Mouse (Mus musculus) cerebellum, adult 2 months (tissue): Measurements from ENCODE around the gene Syk. TPM values are rescaled to one million over a fixed set of nuclear protein-coding genes. Genes with fewer than 3 reads are reported as not detected.

Experiments
- DNase-seq, 2 experiments: peaks; one replicate each; pipeline ENCODE4 v3.0.0; 2021
- H3K27ac ChIP-seq: fragments of 200-500 bp; 2 replicates; pipeline ENCODE4 v1.5.1; 2012; ENCODE audit warnings: low read length, control low read depth, inconsistent platforms; ENCODE audit not compliant: insufficient read depth
- H3K27me3 ChIP-seq: fragments of 200-500 bp; 2 replicates; pipeline ENCODE4 v1.6.1; 2012; ENCODE audit warnings: inconsistent platforms, mild to moderate bottlenecking, low read length, moderate library complexity; ENCODE audit not compliant: control insufficient read depth, insufficient read depth
- H3K4me1 ChIP-seq: fragments of 200-500 bp; 2 replicates; pipeline ENCODE4 v1.6.1; 2011; ENCODE audit warnings: low read length; ENCODE audit not compliant: control insufficient read depth, insufficient read depth
- H3K4me3 ChIP-seq: fragments of 200-500 bp; replicated peaks from 2 replicates; pipeline ENCODE3; 2011; ENCODE audit warnings: mild to moderate bottlenecking, low read depth, low read length, control low read depth; ENCODE audit not compliant: insufficient read depth
- CTCF ChIP-seq: fragments of 200-500 bp; IDR thresholded peaks from 2 replicates; pipeline ENCODE4 v1.5.1; 2011; ENCODE audit warnings: low read depth, mild to moderate bottlenecking, control low read depth, low read length, moderate library complexity, borderline replicate concordance; ENCODE audit not compliant: insufficient read depth
- POLR2A ChIP-seq: fragments of 200-500 bp; IDR thresholded peaks from 2 replicates; pipeline ENCODE4 v1.6.1; 2011; ENCODE audit warnings: low read length, control low read depth, borderline replicate concordance; ENCODE audit not compliant: insufficient read depth
- whole genome bisulfite sequencing: fragments of 180-500 bp; shearing (Covaris S2); methylation state at CpG from one replicate; pipeline ENCODE4 v1.1.7; 2018; 5-methylcytosine and 5-hydroxymethylcytosine counted together
- polyA plus RNA-seq: library from polyadenylated mRNA; depleted of rRNA; stranded (reverse); fragments of >200 nt; gene quantifications from 2 replicates; pipeline ENCODE4 v1.2.3, GENCODE M21; 2012

Syk gene
- polyA plus RNA-seq, 1 experiment = 0.77 TPM

DNA sequence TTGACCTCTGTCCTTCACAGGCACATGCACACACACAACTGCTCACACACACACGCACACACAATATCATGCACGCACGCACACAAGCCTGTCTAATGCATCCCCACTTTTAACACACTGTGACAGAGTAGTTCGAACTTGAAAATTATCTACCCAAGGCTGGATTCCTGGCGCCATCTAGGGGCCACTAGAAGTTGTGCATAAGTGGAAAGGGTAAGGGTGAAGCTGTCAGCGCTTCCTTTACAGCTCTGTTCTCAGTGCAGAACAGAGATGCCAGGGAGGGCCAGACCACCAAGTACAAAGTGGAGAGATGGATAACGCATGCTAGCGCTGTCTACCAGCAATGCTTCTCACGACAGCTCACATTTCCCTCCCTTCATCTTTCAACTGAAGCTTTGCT, 45.6 kb downstream of the Syk start:
- 22% methylated on average over 9 of the region's 9 CpGs for WGBS
- Histone ChIP-seq H3K27me3 (no peaks in the 10 kb centered on the region), H3K4me3 (no peak overlapping the region), H3K27ac (no peak overlapping the region), H3K4me1 (no peaks in the 10 kb centered on the region)
- DNase-seq = peak; percentile 16 to 39
- no peak for TF ChIP-seq POLR2A
- peak; percentile 68 for TF ChIP-seq CTCF

DNA sequence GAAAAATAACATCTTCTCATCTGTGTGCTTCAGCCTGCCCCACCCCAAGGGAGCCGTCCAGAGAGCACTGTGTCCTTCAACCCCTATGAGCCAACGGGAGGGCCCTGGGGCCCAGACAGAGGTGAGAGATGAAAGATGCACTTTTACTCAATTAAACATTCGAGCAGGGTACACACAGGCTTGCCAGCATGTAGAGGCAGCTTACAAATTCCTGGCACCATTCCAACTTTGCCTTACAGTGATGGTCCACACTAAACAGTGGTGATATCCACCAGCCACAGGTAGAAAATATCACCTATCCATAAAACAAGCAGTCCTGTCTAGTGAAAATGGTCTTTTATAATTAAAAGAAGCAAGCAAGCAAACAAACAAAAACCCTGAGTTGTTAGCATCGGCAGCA, 48.7 kb downstream of the Syk start:
- H3K4me1 ChIP-seq = no peaks in the 10 kb centered on the region
- H3K4me3 ChIP-seq = no peak overlapping the region
- 14% methylated on average over 4 of the region's 4 CpGs for WGBS

DNA sequence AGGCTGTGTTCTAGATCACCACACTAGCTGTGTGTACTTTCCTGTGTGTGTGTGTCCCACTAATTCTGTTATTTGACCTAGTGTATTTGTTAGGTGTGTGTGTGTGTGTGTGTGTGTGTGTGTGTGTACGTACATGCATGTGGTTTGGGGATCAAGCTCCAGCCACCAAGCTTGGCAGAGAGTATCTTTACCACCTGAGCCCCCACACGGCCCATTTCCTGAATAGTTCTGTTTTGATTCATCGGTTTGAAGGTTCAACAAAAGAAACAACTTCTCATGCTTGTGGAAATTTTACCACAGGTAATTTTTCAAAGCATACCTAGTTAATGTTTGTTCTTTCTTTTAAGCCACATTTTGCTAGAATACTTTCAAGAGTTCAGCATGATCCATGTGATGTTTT, 52.5 kb downstream of the Syk start:
- H3K4me1 ChIP-seq = no peaks in the 10 kb centered on the region
- H3K27ac ChIP-seq = no peak overlapping the region
- DNase-seq = no peak
- no peak overlapping the region for H3K4me3 ChIP-seq
- WGBS = 54% methylated on average over 3 of the region's 3 CpGs
- H3K27me3 ChIP-seq = no peaks in the 10 kb centered on the region
- no peak for TF ChIP-seq POLR2A

More for the DNA sequence above, 48.7 kb downstream of the Syk start:
- no peaks in the 10 kb centered on the region for H3K27me3 ChIP-seq
- DNase-seq = no peak
- no peak overlapping the region for H3K27ac ChIP-seq
- TF ChIP-seq POLR2A = no peak
- TF ChIP-seq CTCF = no peak

DNA sequence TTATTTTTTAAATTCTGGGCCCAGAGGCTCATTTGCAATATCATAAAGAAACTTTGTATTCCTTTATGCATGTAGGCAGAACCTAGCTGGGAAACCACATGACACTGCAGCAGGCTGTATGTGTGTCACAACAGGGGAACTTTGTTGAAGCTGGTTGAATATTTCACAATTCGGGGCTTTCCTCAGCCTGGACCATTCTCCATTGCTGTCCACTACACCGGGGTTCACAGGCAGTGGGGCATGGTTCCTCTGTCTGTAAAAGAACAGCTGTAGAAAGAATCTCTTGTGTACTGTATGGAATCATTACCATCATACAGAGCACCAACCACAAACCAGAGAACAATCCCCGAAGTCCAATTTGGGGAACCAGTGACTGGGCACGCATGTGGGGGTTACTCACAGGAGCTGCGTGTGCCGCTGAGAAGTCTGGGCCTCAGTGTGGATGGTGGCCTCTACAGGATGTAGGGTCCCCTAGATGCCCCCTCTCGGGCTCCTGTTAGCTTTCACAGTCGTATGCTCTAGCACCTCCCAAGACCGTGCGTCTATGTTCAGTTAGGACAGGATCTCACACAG, 53.3 kb downstream of the Syk start:
- Histone ChIP-seq H3K27me3 (no peaks in the 10 kb centered on the region), H3K27ac (no peak overlapping the region), H3K4me3 (no peak overlapping the region), H3K4me1 (no peaks in the 10 kb centered on the region)
- no peak for DNase-seq
- TF ChIP-seq POLR2A = no peak
- WGBS = 81% methylated on average over 10 of the region's 10 CpGs

DNA sequence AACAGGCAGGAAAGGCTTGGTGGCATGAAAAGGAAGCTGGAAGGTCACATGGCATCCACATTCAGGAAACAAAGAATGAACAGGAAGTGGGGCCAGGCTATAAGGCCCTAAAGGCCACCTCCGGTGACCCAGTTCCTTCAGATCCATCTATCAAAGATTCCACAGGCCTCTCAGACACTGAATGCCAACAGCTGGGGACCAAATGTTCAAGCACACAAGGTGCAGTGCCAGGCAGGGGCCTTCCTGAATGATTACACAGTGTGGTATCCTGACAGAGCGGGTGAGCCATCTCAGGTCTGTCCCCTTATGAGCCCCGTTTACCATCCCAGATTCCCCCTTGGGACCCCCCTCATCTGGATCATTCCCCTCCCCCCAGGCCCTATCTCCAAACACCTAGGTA, 63.6 kb downstream of the Syk start:
- Histone ChIP-seq H3K4me1 (no peaks in the 10 kb centered on the region), H3K4me3 (no peak overlapping the region), H3K27ac (no peak overlapping the region), H3K27me3 (no peaks in the 10 kb centered on the region; the same call in 1 of the 2 replicates)
- 80% methylated on average over 3 of the region's 3 CpGs for WGBS
- TF ChIP-seq POLR2A (no peak), CTCF (no peak)
- no peak for DNase-seq

DNA sequence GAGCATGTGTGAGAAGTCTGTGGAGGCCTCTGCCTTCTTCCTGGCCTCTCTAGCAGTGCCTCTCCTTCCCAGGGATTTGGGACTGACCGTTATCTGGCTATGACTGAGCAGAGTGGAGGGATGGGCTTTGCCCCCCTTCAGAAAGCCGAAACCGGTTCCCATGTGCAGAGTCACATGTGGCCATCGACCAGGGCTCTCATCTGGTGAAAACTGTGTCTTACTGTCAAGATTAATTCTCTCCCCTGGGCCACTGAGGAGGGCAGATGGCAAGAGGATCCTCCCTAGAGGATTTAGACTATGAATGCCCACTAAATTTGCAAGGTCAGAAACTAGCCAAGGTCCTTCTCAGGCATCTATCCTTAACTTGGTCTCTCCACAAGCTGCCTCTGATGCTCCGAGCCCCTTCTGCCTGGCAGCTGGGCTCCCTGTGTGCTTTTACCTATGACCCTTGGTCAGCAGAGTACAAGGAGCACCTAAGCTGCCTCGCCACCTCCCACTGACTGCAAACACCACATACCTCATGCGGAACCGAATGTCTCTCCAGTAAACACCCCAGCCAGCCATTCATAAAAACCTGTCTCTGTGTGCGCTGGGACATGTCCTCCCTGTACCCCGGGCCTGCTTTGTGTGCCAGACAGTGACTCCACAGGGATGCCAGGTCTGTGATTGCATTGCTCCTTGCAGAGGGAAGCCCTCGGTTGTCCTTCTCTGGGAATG, 65.2 kb downstream of the Syk start:
- DNase-seq = no peak
- H3K27me3 ChIP-seq = no peaks in the 10 kb centered on the region
- no peak overlapping the region for H3K4me3 ChIP-seq
- no peak overlapping the region for H3K27ac ChIP-seq
- H3K4me1 ChIP-seq = no peaks in the 10 kb centered on the region
- WGBS = 23% methylated on average over 11 of the region's 11 CpGs
- TF ChIP-seq POLR2A = no peak
- TF ChIP-seq CTCF = no peak

DNA sequence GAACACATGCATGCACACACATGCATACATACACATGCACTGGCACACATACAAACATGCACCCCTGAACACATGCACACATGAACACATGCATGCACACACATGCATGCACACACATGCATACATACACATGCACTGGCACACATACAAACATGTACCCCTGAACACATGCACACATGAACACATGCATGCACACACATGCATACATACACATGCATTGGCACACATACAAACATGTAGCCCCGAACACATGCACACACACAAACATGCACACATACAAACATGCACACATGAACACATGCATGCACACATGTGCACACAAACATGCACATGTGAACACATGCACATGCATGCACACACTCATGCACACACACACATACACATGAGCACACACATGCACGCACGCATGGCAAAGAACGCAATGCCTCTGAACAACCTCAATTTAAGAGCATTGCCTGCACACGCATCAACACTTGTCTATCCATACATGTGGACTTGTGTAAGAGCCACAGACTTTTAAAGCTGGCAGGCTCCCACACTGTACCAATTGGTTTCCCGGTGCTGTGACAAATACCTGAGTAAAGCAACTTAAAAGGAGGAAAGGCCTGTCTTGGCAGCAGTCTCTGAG, 66.9 kb downstream of the Syk start:
- Histone ChIP-seq H3K4me1 (no peaks in the 10 kb centered on the region), H3K27ac (no peak overlapping the region), H3K4me3 (no peak overlapping the region), H3K27me3 (no peaks in the 10 kb centered on the region)
- 94% methylated on average over 6 of the region's 6 CpGs for WGBS
- 0 out of 2 replicates have a peak, but pooled peaks have one; percentile 3 for TF ChIP-seq CTCF
- no peak for TF ChIP-seq POLR2A
- no peak for DNase-seq
